Mouse (Mus musculus): Measurements from ENCODE around the gene Ralbp1.

- TF ChIP-seq CTCF (IDR thresholded peaks at IDR 0.05; ENCODE audit: low read depth) (no peak), EP300 (IDR thresholded peaks at IDR 0.05; ENCODE audit: low read depth) (no peak)
These were observed 11.8 kb downstream of the Ralbp1 start for GRCm38 (mm10) chr17:65873834-65874233.
